Mouse (Mus musculus) ES-E14 (cell line): ENCODE results near the gene Gm128.

Experiments used
- HCFC1 ChIP-seq: IDR thresholded peaks from 2 replicates; pipeline ENCODE4 v1.6.1; 2012; ENCODE audit warnings: low read length, inconsistent platforms, borderline replicate concordance; ENCODE audit not compliant: insufficient read depth
- MAFK ChIP-seq: IDR thresholded peaks from 2 replicates; pipeline ENCODE4 v1.6.1; 2014; ENCODE audit warnings: mild to moderate bottlenecking, low read depth, low read length, inconsistent platforms; ENCODE audit not compliant: insufficient read depth
- ZC3H11A ChIP-seq: IDR thresholded peaks from 2 replicates; pipeline ENCODE4 v1.6.1; 2012; ENCODE audit warnings: low read depth, mild to moderate bottlenecking, inconsistent platforms, low read length, borderline replicate concordance

DNA sequence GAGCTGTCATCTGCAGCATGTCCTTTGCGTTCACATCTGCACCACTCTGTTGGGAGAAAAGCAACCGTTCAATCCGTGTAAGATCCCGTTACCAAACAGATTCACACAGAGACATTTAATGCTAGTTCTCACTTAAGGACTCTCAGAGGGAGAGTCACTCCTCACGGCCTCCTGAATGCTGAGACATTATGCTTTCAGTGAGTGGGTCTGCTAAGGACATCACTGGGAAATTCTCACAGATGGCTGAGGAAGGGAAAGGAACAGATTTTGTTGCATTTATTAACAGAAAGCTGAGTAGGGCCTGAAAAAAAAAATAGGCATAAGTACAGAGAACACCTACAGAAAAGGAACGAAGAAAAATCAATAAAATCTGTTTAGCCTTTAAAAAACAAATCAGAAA lies 37.5 kb downstream of the Gm128 start:
- TF ChIP-seq ZC3H11A (no peak), HCFC1 (no peak), MAFK (no peak)
